Mouse (Mus musculus) liver, postnatal 0 days (tissue): ENCODE measurements around the gene P2ry4.

Source experiments
- CTCF ChIP-seq: sonication (generic); IDR thresholded peaks from 2 replicates; pipeline ENCODE4 v1.5.1; 2016; ENCODE audit warnings: antibody characterized with exemption, low read depth
- EP300 ChIP-seq: IDR thresholded peaks from 2 replicates; pipeline ENCODE4 v1.6.1; 2016; ENCODE audit warnings: antibody characterized with exemption, low read depth, mild to moderate bottlenecking

- TF ChIP-seq EP300 (no peak), CTCF (no peak)
These were observed 23.8 kb upstream of the P2ry4 start for GRCm38 (mm10) chrX:100618488-100618887.
